Mouse (Mus musculus) left cerebral cortex, postnatal 14 days (tissue): ENCODE measurements around the gene Pak1. TPM values are rescaled to one million over a fixed set of nuclear protein-coding genes. Genes with fewer than 3 reads are reported as not detected.

Source experiments
- DNase-seq, 2 experiments: peaks; one replicate each; pipeline ENCODE4 v3.0.0; 2021 to 2022; ENCODE audit warnings: low spot score in 2 of 2, mixed read lengths in 1 of 2
- intact Hi-C: fragments of 180-260 bp; cut with DNase I; formaldehyde crosslinking; loops from one replicate; pipeline ENCODE4 v1.15.1; 2025
- long read RNA-seq, 2 experiments: library from polyadenylated mRNA; stranded (forward); transcript quantifications; one replicate each; pipeline ENCODE4 v2.0.0; 2021
- total RNA-seq, 2 experiments: library from RNA; stranded (reverse); gene quantifications; 2 replicates each; pipeline ENCODE4 v1.2.3; 2021

Gene Pak1
- total RNA-seq, result 100 to 1,000 TPM; 272 to 273 TPM
- long read RNA-seq, experiment 1, transcript Pak1-201 (15 exons, 3,065 nt), result major isoform, 205 of 382 reads
- long read RNA-seq, experiment 1, transcript Pak1-205 (15 exons, 2,794 nt), result minor isoform, 32 of 382 reads
- long read RNA-seq, experiment 1, partial matches to known transcripts, result 42 of 382 reads
- long read RNA-seq, experiment 1, other reads (novel, unspliced or antisense), result 102 of 382 reads
- long read RNA-seq, experiment 2, transcript Pak1-201 (15 exons, 3,065 nt), result major isoform, 167 of 304 reads
- long read RNA-seq, experiment 2, transcript Pak1-205 (15 exons, 2,794 nt), result minor isoform, 21 of 304 reads
- long read RNA-seq, experiment 2, partial matches to known transcripts, result 14 of 304 reads
- long read RNA-seq, experiment 2, other reads (novel, unspliced or antisense), result 102 of 304 reads

- DNase-seq, result peak; percentile 80
- intact Hi-C loops, result loop anchor here (5.0 kb wide), 1 partner anchor 54 kb away; no protein-coding TSS in a partner anchor
Measured at GRCm38 (mm10) chr7:97788190-97788668, at the start of gene Pak1. Pak1 (plus strand) TSS chr7:97788541.

GRCm38 (mm10) chr7:97740948-97741347 is 47.4 kb upstream of the Pak1 start:
- intact Hi-C loops, result no loop called here
- no peak for DNase-seq

- intact Hi-C loops, result no loop called here
- no peak for DNase-seq
Measured at GRCm38 (mm10) chr7:97741756-97742291, 46.5 kb upstream of the Pak1 start.

- DNase-seq, result peak; percentile 69 to 76
- intact Hi-C loops, result loop anchor here (1.0 to 5.0 kb wide), 3 partner anchors 97 to 372 kb away; partner anchors contain the start of gene Myo7a
Measured at GRCm38 (mm10) chr7:97745299-97745698, 43.0 kb upstream of the Pak1 start.

- DNase-seq, result no peak
- intact Hi-C loops, result loop anchor here (5.0 kb wide), 2 partner anchors 95 to 370 kb away; partner anchors contain the start of gene Myo7a
Measured at GRCm38 (mm10) chr7:97747176-97747707, 41.1 kb upstream of the Pak1 start.

- intact Hi-C loops, result loop anchor here (5.0 kb wide), 2 partner anchors 94 to 369 kb away; partner anchors contain the start of gene Myo7a
- peak; percentile 86 to 87 for DNase-seq
Measured at GRCm38 (mm10) chr7:97747787-97748497, 40.4 kb upstream of the Pak1 start.

GRCm38 (mm10) chr7:97748527-97749206 is 39.7 kb upstream of the Pak1 start:
- DNase-seq, result no peak
- intact Hi-C loops, result loop anchor here (5.0 kb wide), 2 partner anchors 94 to 369 kb away; partner anchors contain the start of gene Myo7a

- DNase-seq, result no peak
- intact Hi-C loops, result loop anchor here (5.0 kb wide), 2 partner anchors 93 to 368 kb away; partner anchors contain the start of gene Myo7a
Measured at GRCm38 (mm10) chr7:97749207-97750190, 38.8 kb upstream of the Pak1 start.

- DNase-seq, result peak in 1 of 2 experiments; percentile 49
- intact Hi-C loops, result no loop called here
Measured at GRCm38 (mm10) chr7:97756967-97757881, 31.1 kb upstream of the Pak1 start.

- no peak for DNase-seq
- intact Hi-C loops, result no loop called here
Measured at GRCm38 (mm10) chr7:97764591-97764990, 23.8 kb upstream of the Pak1 start.

GRCm38 (mm10) chr7:97765181-97765962 is 23.0 kb upstream of the Pak1 start:
- peak; percentile 58 to 77 for DNase-seq
- intact Hi-C loops, result loop anchor here (5.0 kb wide), 1 partner anchor 77 kb away; no protein-coding TSS in a partner anchor

GRCm38 (mm10) chr7:97765963-97766347 is 22.4 kb upstream of the Pak1 start:
- peak in 1 of 2 experiments; percentile 58 for DNase-seq
- intact Hi-C loops, result loop anchor here (5.0 kb wide), 1 partner anchor 76 kb away; no protein-coding TSS in a partner anchor

GRCm38 (mm10) chr7:97766406-97767166 is 21.8 kb upstream of the Pak1 start:
- no peak for DNase-seq
- intact Hi-C loops, result loop anchor here (5.0 kb wide), 1 partner anchor 76 kb away; no protein-coding TSS in a partner anchor

- intact Hi-C loops, result loop anchor here (5.0 kb wide), 1 partner anchor 74 kb away; no protein-coding TSS in a partner anchor
- peak in 1 of 2 experiments; percentile 48 for DNase-seq
Measured at GRCm38 (mm10) chr7:97767841-97768240, 20.5 kb upstream of the Pak1 start.

GRCm38 (mm10) chr7:97769020-97769419 is 19.3 kb upstream of the Pak1 start:
- intact Hi-C loops, result loop anchor here (5.0 kb wide), 1 partner anchor 73 kb away; no protein-coding TSS in a partner anchor
- no peak for DNase-seq
